Mouse (Mus musculus) frontal cortex, postnatal 25 days (tissue): ENCODE results near the gene Cfap70.
A peak's percentile ranks its signal among the peaks of the same experiment; 100 is the strongest.

ENCODE experiments used
- DNase-seq, 2 experiments: peaks; one replicate each; pipeline ENCODE4 v3.0.0; 2022; ENCODE audit warnings: low spot score in 2 of 2

Cfap70 gene

DNA sequence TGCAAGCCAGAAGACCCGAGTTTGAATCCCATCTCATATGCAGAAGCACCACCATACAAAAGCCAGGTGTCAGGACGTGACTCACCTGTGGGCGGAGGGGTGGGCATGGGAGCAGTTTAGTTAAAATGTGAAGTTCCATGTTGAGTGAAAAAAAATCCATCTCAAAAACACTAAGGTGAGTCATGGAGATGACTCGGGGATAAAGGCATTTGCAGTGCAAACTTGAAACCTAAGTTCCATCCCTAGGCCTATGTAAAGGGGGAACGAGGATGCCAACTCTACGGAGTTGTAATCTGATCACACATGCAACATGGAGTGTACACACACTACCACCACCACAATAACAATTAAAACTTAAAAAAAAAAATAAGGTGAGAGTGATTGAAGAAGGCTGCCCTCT, 29.0 kb downstream of the Cfap70 start:
- DNase-seq = no peak

DNA sequence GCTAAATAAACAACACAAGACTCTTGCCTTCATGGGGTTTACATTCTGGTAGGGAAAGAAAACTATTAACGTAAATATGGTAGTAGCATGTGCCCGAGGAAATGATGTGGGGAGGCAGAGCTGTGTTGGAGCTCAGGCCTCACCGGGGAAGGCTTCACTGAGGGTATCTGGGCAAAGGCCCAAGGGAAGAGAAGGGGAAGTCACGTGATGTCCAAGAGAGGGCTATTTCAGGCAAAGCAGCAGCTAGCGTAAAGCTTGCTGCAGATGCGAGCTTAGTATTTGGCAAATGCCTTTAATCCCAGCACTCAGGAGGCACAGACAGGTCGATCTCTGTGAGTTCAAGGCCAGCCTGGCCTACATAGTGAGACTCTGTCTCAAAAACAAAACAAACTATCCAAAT, 29.8 kb downstream of the Cfap70 start:
- no peak for DNase-seq

DNA sequence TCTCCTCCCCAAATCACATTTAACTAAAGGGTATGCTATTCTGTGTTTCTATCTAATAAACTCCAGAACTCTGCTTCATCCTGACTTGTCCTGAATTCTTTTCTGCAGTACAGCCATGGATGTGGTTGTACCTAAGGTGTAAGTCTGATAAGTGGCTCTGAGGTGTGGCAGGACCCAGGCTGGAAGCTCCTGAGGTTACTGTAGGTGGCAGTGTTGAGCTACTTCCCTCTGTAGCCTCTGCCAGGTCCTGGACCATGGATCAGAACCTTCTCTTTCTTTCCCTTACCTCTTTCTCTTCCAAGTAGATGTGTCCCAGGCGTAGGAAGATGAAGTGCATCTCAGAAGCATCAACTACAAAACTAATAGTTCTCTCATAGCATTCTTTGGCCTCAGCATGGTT, 52.0 kb downstream of the Cfap70 start:
- no peak for DNase-seq

DNA sequence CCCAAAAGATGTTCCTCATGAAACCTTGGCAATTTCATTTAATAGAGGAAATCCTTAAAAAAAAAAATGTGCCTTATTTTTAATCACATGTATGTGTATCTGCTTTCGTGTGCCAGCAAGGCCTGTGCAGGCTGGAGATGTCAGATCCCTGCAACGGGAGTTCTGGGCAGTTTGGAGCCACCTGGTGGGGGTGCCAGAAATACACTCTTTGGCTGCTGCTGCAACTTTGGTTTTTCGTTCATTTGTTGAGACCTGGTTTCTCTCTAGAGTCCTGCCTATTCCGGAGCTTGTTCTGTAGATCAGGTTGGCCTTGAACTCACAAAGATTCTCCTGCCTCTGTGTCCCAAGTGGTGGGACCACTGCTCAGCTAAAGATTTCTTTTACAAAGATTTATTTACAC, 53.2 kb downstream of the Cfap70 start:
- no peak for DNase-seq

DNA sequence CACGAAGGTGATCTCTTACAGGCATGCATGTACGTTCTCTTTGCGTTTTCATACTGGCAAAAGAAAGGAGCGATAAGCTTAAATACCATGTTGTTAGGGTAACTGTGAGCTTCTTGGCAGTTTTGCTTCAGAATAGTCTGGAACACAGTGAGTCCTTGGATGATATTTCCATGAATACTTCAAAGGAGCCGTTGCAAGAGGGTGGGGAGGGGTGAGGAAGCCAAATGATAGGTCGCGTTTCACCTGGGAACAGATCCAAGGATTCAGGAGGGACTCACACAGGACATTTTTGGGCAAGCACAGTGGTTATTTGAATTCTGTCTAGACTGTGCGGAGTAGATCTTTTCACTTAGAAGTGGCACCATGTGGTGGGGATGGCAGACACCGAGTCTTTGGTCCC, 54.8 kb downstream of the Cfap70 start:
- DNase-seq = no peak

DNA sequence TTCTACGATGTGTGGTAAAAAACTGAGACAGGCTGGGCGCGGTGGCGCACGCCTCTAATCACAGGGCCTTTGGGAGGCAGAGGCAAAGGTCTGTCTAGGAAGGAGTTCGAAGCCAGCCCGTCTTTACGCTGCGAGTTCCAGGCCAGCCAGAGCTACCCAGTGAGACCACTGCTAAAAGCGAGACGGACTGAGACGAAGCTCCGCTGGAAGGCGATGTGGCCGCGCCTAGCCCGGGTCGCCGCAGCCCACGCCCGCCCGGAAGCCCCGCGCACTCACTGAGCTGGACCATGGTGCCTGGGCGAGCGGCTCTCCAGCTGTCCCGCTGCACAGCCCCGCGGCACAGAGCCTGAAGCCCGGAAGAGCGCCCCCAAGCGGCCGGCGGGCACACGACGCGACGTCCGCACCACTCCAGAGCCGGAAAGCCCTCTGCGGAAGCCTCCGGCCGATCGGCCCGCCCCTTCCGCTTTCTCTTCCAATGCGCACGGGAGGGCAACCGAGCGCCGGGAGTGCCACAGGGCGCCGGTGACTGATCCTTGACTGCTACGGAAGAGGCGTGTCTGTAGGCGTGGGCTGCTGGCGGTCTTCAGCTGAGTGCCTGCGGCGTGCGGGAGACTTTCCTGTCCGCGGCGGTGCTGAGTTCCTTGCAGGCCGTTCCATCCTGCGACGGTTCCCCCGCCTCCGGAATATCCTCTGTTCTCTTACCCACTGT, 58.7 kb downstream of the Cfap70 start, which contains the start of gene Mrps16:
TSS of gene Mrps16 (minus strand) at position 430 of the 709 bp plus-strand sequence.
- DNase-seq = peak; percentile 74 to 87

DNA sequence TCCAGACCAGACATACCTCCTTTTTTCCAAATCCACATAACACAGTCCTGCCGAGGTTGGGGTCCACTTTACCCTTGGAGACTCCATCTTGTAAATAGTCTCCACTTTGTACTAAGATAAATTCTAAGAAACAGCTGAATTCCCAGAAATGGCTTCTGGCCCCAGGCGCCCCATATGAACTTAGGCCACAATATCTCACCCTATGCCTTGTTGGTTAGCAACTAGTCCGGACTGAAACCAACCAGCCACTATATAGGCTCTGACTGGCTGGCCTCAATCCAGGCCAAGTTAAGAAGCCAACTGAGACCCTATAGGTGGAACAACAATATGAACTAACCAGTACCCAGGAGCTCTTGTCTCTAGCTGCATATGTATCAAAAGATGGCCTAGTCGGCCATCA, 59.7 kb downstream of the Cfap70 start:
- DNase-seq = no peak

DNA sequence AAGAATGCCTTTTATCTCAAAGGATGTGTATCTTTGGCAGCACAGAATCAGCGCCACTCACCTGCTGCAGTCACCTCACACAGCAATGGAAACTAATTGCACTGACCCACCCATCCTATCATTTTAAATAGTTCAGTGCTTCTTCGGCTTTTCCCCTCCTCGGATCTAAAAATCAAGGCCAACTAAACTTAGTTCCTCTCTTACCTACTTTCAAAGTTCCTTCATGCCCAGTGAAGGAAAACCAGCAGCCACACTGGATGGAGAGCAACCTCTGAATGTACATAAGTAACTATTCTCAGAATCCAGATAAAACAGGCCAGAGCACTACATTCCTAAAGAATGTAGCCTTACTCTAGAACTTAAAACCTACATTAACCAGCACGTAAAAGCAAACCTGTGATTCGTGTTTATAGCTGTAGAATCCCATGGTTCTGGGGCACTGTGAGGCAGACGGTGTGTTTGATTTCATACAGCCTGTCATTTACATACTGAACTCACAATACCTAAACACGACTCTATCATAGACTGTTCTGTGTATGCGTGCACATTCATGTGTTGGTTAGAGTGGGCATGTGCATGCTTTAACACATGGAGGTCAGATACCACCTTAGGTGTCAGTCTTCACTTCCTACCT, 62.5 kb downstream of the Cfap70 start:
- no peak for DNase-seq

DNA sequence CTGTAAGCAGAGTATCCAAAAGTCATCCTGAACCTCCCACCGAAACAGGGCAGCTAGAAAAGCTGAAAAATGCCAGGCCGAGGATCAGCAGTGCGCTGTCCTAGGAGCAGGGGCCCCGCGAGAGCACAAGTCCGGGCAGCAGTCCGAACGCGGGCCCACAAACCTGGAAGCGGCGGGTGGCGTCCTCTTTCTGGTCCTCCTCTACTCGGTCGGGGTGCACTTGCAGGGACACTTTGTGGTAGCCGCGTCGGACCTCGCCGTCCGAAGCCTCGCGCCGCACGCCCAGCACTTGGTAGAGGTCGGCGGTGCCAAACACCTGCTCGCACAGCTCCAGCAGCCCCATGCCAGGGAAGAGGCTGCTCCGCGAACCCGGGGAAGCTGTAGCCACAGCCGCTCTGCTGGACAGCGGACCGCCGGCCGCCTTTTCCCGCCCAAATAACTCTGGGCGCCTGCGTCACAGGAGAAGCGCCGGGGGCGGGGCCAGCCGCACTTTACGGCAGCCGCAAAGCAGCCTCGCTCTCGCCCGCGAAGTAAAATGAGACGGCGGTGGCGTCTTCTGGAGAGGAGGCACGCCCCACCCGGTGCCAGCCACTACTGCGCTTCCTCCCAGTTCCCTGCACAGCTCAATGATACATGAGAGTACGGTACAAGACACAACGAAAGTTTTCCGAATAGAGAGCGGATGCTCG, 63.4 kb downstream of the Cfap70 start, which contains the start of gene Dnajc9:
TSS of gene Dnajc9 (minus strand) at position 470 of the 689 bp plus-strand sequence.
- peak; percentile 93 to 95 for DNase-seq

DNA sequence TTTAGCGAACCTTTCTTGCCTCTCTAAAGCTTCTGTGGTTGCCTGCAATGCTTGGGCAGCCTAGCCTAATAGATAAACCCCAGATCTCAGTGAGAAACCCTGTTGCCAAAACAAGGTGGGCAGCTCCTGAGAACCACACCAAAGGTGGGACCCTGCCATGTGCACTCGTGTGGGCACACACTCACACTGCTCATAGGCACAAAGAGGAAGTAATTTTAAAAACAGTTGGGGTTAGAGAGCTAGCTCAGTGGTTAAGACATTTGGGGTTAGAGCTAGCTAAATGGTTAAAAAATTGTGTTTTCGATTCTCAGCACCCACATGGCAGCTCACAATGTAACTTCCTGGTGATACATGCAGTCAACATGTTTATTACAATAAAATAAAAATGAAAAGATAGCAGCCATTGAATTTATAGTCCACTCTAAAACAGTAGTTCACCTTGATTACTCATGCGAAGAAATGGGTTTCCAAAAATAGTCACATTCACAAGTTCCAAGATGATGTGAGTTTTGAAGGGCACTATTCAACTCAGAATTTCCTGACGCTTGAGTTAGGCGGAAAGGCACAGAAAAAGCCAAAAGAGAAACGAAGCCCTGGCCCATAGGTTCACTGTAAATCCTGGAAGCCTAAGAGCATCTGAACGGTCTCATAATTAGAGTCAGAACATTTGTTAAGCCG, 72.1 kb downstream of the Cfap70 start:
- DNase-seq = no peak

DNA sequence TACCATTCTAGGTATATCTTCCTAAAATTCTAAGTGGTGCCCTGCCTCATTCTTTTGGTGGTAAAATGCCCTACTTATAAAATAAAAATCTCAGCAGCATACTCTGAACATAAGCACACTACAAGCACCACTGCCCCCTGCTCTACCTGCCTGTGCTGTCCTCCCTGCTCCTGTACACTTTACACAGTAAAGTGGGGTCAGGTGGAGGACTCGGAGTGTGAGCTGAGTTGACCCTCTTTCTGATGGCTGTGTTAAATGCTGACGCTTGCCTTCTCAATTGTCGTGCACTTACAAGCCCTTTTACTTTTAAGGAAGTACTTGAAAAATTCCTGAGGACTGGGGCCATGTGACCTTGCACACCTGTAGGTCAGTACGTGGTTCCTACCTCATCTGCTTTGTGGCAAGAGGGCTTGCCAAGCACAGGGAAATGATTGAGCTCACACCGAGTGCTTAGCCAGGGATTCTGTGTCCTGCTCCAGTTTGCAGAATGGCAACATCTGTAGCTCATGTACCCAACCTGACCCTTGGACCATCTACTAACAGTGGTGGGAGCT, 72.9 kb downstream of the Cfap70 start:
- no peak for DNase-seq

DNA sequence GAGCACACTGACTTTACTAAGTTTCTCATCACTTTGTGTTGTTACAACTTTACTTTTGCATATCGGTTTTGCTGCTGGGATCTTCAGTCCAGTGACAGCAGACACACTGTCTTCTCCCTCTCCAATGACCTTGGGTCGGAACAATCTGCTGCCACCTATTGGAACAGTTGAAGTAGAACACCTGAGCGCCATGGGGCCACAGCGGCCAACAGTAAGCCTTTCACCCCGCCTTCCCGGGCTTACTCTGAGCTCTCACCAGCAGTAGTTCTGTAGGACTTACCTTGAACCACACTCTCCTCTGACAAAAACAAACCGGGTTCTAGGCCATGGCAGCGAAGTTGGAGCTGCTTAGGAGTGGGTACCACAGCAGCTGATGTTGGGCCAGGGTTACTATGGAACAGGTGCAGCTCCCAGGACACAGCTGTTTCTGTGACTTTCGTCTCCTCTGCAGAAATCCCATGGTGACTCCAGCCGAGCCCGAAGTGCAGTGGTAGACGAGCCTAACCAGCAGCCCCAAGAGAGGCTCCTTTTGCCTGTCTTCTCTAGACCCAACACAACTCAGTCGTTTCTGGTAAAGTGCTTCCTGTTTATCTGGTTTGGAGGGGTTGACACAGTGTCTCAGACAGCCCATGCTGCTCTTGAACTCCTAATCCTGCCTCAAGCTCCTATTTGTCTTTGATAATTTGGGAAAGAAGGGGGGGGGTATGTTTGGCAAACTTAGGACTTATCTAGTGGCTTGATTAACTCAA, 73.5 kb downstream of the Cfap70 start:
- no peak for DNase-seq

DNA sequence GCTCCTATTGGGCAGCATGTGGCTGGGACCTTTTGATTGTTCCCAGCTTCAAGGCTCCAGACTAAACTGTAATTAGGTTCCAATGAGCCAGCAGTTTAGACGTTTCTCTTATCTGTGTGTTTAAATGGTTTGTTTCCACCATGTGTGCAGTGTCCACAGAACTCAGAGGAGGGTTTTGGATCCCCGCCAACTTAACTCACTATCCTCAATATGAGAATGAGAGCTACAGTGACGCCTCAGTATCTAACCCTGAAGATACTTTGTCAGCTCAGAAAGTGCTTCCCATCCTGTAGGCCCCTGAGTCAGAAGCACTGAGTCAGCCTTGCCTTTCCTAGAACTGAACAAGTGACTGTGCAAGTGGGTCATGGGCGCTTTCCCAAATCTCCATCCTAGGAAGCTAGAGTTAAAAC, 74.9 kb downstream of the Cfap70 start:
- no peak for DNase-seq

DNA sequence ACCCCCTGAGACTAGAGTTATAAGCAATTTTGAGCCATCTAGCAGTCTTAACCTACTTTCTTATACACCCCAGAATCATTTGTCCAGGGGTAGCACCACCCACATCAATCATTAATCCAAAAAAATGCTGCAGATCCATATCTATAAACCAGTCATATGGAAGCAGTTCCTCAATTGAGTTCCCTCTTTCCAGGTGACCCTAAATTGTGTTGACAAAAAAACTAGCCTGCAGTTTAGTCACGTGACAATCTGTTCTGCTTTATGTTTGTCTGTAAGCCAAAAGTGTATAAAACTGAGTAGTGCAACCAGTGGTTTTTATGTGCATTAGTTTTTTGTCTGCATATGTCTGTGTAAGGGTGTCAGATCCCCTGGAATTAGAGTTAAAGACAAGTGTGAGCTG, 80.2 kb downstream of the Cfap70 start:
- DNase-seq = no peak

DNA sequence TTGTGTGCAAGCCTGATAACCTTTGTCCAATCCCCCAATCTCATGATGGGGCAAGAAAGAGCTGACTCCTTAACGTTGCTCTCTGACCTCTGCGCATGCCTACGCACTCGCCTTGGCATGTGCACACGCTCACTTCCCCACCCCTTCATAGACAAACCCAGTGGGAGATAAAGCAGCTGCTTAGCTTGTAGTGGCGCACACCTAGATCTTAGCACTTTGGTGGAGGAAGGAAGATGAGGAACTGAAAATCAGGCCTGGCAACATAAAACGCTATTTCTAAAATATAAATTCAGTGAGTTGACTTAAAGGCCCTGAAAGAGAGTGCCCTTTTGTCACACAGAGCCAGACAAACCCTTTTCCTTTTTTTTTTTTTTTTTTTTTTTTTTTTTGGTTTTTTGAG, 81.2 kb downstream of the Cfap70 start:
- DNase-seq = no peak

DNA sequence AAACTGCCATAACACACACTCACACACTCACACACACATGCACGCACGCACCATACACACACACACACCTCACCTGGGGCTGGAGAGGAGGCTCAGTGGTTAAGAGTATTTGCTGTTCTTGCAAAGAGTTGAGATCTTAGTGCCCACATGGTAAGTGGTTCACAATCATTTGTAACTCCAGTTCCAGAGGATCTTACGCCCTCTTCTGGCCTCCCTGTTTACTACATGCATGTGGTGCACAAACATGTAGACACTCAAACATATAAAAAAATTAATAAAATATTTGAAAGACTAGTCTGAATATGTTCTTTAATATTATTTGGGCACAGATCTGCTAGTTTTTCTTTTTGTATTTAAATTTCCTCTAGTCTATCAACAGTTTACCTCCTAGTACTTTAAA, 83.8 kb downstream of the Cfap70 start:
- no peak for DNase-seq

DNA sequence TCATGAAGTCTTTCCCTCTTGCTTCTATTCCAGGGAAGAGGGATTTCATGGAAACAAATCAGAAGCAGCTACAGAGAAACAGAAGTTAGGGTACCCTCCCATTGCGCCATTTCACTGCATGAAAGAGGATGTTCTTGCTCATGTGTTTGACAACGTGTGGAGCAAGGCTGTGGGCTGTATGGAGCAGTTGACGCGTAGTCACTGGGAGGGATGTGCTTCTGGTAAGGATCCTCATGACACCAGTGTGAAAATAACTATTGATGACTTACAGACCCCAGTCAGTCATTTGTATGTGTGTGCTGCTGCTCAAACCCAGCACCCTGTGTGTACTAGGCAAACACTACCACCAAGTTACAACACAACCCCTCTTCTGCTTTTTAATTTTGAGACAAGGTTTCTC, 88.8 kb downstream of the Cfap70 start:
- no peak for DNase-seq

DNA sequence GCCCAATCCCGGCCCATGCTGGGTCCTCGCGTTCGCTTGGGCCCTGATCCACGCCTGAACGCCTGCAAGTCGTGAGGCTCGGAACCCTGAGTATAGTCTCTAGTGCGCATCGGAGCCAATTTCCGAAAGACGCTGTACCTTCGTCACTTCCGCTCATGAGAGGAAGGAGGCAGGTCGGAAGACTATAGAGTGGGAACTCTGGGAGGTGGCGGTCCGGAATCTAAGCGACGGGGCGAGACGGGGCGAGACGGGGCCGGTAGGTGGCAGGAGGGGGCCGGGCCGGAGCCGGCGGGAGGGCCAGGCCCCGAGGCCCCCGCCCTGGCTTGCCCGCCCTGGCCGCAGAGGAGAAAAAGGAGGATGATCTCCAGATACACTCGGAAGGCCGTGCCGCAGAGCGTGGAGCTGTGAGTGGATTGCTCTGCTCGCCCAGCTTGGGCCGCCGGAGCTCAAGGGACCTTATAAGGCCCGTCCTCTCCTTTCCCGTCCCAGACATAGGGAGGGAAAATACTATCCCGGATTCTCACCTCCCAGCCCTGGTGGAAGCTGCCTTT, 104.0 kb downstream of the Cfap70 start, which contains the start of the genes Ecd and Fam149b:
TSS of gene Ecd (minus strand) at position 131 of the 551 bp plus-strand sequence.
TSS of gene Fam149b (plus strand) at position 172 of the 551 bp plus-strand sequence.
- peak; percentile 91 for DNase-seq

DNA sequence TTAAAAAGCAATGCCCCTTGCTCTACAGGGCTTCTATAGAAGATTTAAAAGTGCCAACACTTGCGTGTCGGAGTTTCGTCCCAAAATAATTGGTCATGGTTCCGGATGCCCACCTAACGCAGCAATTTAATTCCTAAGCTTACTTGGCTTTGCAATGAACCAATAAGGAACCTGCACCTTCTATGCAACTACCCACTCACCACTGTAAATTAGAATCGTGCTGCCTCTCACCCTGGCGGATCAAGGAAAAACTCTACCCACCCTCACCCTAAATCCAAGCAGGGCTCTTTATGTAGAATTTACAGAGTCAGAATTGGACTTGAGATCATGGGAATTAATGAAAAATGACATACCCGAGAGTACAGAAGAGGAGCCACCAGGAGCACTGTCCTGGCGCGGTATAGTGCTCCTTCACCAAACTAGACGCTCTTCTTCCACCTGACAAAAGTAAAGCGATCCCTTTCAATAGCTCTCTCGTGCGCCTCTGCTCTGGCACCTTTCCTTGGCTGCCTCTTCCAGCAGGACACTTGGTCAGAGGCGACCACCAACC, 104.5 kb downstream of the Cfap70 start:
- DNase-seq = no peak

DNA sequence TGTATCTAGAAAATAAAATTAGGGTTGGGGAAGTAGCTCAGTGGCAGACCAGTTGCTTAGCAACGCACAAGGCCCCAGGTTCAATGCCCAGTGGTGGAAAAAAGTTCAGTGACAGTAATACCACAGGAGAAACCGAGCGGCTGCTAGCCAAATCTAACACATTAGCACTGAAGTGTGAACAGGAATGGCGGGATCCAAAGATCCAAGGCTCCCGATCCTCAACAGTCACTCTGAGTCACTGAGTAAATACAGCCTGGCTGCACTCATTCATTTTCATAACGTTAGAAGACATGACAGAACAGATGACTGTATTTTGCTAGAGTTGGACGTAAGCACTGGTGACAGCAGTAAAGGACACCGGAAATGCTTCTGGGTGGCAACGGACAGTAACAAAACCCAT, 106.1 kb downstream of the Cfap70 start:
- DNase-seq = no peak
